Mouse (Mus musculus) frontal cortex, postnatal 14 days (tissue): ENCODE results near the gene Nrbf2.

Experiments
- DNase-seq, 2 experiments: peaks; one replicate each; pipeline ENCODE4 v3.0.0; 2022; ENCODE audit warnings: low spot score in 2 of 2

The Nrbf2 gene

DNA sequence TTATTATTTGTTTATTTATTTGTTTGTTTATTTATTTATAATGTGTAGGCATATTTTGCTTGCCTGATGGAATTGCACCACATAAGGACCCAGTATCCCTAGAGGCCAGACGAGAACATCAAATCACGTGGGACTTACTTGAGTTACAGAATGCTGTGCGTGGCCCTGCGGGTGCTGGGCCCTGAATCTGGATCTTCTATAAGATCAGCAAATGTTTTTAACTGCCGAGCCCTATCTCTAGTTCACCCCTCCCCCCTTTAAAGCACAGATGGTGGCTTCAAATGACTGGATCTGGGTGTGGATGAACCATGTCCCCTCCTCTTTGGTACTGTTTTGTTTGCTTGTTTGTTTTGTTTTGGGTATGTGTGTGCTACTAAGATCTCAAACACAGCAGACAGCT lies 10.2 kb upstream of the Nrbf2 start:
- no peak for DNase-seq

DNA sequence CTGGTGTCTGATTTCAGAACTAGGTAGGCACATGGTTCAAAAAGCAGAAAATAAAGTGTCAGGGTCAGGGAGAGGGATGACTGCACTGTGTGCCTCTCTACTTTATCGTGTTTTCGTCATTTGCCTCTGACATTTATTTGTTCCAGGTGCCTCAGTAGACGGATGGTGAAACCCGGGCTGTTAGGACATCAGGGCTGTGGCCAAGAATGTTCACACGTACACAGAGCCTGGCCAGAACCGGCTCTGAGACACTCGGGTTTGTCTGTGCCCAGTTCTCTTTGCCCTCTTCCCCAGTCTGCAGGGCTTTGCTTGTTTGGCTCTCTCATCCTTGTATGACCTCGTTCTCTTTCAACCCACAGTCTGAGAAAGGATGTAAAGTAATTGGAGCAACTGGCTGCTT lies 6.0 kb upstream of the Nrbf2 start:
- no peak for DNase-seq

DNA sequence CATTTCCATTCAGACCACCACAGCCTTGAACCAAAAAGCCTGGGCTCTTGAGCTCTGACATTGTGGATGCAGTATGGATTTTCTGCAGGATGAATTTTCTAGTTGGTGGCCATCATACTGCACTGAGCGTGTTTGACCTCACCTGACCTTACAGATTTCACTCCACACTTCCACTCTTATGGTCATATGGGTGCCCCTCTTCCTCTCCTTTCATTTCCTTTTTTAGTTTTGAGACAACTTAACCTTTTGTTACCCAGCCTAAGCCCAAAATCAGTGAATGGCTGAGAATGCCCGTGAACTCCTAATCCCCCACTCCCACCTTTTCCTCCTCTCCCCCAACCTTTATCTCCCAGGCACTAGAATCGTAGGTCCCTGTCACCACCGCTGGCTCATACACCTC lies 5.5 kb upstream of the Nrbf2 start:
- no peak for DNase-seq

DNA sequence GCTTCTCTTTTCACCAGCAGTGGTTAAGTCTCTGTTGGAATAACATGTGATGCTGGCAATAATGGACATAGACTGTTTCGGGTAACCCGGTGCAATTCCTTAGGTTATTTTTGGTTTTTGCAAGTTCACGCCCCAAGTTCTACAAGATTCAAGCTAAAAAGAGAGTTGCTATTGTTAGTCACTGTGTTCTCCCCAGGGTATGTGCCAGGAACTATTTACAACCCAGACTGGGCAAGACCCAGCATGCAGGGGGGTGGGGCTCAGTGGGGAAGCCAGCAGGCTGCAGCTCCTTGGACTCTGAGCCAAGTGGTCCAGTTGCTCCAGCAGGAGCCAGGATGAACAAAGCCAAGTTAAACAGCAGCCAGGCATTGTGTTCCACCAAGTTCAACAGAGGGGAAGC lies 2.8 kb upstream of the Nrbf2 start:
- DNase-seq, result peak; percentile 50 to 73

- no peak for DNase-seq
Measured at GRCm38 (mm10) chr10:67284761-67285175, 337 bp downstream of the Nrbf2 start.

DNA sequence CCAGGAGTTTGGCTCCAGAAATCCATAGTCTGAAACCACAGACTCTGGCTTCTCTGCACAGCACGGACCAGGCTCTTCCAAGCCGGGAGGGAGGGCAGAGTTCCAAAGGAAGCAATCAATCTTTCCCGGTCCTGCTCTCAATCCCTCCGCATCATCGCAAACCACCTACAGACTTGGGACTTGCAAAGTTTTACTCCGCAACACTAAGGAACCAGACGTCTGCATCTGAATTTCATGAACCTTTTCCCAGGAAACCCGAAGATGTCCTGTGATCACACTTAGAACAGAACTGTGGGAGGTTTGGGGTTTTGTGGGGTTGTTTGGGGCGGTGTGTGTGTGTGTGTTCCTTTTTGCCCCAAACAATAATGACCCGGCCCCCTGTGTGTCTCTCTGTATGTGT lies 794 bp downstream of the Nrbf2 start:
- no peak for DNase-seq

GRCm38 (mm10) chr10:67283516-67283915 lies 1.6 kb downstream of the Nrbf2 start:
- no peak for DNase-seq

DNA sequence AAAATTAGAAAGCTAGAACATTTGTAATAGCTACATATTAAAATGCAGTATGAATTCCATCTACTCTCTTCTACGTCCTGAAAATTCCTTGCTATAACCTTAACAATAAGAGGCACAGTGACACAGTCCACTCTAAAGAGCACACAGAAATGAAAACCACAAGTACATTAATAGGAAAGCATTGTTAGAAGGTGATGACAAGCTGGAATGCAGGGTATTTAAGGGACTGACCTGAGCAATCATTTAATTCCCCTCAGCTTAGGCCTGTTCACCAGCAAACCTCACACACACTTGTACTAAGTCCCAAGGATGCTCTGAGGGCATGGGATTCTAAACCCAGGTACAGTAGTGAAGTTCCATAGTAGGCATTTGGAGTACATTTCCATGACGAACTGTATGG lies 2.6 kb downstream of the Nrbf2 start:
- DNase-seq, result no peak

GRCm38 (mm10) chr10:67281852-67282251 lies 3.3 kb downstream of the Nrbf2 start:
- DNase-seq, result no peak

GRCm38 (mm10) chr10:67275916-67276315 lies 9.2 kb downstream of the Nrbf2 start:
- no peak for DNase-seq

DNA sequence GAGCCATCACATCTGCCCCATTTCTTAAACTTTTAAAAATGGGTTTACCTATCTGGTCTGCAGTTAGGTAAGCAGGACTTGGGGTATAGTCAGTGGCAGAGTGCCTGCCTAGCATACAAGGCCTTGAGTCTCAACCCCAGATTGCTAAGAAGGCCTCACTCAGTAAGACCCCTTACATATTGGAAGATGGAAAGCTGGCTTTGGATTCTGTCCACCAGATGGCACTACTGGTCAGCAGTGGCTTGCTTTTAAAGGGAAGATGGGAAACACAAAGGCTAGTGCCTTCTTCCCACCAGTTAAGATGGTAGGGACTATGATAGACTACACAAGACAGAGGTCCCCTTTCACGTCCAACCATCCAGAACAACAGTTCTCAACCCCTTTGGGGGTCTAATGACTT lies 20.3 kb downstream of the Nrbf2 start:
- peak in 1 of 2 experiments; percentile 54 for DNase-seq

DNA sequence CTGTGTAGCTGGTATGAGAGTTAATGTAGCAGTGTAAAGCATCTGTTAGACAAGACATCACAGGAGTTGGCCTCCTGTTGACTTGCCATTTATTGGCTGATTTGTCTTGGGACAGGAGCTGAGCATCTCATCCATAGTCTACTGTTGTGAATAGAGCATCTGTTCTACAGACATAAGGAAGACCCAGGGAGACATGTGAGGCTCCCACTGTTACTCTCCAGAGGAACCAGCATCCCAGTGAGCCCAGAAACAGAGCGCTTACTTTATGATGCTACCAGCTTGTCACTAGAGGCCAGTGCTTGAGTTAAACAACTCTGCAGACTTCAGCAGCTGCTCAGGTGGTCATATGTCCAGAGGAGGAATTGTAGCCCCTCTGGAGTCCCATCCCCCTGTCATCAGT lies 32.0 kb downstream of the Nrbf2 start:
- DNase-seq, result no peak

DNA sequence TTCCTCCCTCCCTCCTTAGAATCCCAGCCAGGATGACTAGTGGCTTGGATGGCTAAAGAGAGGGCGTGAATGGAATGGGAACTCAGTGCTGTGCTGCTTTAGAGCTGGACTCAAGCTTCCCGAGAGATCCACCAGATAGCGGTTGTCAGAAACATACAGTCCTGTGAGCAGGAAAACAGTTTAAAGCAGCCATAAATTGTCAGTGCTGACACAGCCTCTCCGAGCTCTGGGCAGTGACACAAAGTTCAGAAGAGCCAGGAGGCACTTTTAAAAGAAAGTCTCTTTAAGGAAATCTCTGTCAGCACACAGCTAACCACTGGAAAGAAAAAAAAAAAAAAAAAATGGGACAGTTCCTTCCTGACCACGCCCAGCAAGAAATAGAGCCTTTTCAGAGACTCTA lies 32.8 kb downstream of the Nrbf2 start:
- DNase-seq, result no peak

GRCm38 (mm10) chr10:67250846-67251245 lies 34.3 kb downstream of the Nrbf2 start:
- no peak for DNase-seq

DNA sequence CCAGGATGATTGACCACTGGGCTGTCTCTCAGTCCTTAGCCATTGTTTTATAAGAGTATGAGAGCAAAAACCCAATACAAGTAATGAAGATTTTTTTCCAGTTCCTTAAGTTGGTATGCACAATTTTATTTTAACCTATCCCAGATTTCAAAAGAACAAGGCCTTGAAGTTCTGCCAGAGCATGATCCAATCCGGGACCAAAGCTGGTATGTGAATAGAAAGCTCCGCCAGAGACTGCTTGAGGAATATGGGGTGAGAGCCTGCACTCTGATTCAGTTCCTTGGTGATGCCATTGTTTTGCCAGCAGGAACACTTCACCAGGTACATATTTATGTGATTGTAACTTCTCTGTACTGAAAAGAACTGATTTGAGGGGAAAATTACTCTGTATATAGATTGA lies 35.6 kb downstream of the Nrbf2 start:
- no peak for DNase-seq

DNA sequence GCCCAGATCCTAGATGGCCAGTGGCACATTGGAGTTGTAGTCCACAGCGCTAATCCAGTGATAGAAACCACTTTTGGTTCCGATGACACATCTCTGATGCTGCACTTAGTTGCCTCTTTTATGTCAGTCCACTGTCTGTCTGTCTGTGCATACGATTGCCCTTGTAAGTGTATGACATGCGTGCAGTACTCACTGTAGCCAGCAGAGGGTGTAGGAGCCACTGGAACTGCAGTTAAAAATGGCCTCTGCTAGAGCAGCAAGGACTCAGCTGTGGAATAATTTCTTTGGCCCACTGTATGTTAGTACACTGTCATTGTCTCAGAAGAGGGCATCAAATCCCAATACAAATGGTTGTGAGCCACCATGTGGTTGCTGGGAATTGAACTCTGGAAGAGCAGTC lies 38.0 kb downstream of the Nrbf2 start:
- peak in 1 of 2 experiments; percentile 40 for DNase-seq

DNA sequence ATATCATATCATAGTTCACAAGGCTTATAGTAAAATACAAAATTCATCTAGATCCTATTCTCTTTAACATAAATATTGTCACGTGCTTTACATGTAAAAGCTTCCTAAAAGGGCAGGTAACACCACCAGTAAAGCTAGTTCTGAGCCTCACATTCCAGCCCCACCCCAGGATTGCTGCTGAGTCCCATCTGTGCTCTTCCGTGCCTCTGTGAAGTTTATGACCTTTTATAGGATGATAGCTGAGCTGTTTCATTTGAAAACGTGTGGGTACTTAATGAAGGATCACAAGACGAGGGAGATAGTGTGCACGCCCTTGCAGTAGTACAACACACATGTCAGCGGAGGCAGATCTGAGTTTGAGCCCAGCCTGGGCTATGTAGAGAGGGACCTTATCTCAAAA lies 54.7 kb downstream of the Nrbf2 start:
- no peak for DNase-seq

DNA sequence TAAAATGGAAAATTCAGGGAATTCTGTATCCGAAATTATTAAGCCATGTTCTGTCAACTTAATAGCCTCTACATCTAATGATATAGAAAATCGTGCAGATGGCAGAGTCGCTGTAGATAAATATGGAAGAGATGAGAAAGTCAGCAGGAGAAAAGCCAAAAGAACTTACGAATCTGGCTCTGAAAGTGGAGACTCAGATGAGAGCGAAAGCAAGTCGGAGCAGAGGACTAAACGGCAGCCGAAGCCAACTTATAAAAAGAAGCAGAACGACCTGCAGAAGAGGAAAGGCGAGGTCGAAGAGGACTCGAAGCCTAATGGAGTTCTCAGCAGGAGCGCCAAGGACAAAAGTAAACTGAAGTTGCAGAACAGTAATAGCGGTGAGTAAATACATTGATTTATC lies 58.6 kb downstream of the Nrbf2 start:
- DNase-seq, result no peak

DNA sequence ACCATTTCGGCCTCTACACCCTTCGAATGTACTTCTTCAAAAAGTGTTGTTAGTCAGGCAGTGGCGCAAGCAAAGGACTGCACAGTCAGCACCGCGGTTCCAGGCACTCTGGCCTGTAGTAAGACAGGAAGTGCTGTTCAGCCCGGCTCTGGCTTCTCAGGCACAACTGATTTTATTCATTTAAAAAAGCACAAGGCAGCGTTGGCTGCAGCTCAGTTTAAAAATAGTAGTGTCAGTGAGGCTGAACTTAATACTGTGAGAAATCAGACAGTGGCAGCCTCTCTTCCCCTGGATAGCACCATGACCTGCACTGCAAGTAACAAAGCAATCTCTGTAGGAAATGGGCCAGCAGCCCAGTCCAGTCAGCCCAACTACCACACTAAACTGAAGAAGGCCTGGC lies 59.0 kb downstream of the Nrbf2 start:
- peak; percentile 46 to 48 for DNase-seq

DNA sequence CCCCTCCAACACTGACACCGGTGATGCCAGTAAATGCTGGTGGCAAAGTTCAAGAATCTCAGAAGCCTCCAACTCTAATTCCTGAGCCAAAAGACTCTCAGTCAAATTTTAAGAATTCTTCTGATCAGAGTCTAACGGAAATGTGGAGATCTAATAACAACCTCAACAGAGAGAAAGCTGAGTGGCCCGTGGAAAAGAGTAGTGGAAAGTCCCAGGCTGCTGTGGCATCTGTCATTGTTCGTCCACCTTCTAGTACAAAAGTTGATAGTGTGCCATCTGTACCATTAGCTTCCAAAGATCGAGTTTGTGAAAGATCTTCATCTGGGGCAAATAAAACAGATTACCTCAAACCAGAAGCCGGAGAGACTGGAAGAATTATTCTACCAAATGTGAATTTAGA lies 59.6 kb downstream of the Nrbf2 start:
- DNase-seq, result no peak

DNA sequence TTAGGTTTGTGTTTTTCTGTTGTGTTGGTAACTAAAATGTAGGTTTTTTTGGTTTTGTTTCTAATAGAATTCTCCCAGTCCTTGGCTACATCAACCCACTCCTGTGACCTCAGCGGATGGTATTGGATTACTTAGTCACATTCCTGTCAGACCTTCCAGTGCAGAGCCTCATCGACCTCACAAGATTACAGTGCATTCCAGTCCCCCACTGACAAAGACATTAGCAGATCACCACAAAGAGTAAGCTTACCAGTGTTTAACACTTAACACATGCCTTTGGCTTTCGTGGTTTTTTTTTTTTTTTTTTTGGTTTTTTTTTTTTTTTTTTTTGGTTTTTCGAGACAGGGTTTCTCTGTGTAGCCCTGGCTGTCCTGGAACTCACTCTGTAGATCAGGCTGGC lies 61.2 kb downstream of the Nrbf2 start:
- DNase-seq, result no peak

GRCm38 (mm10) chr10:67221284-67221683 lies 63.8 kb downstream of the Nrbf2 start:
- no peak for DNase-seq

DNA sequence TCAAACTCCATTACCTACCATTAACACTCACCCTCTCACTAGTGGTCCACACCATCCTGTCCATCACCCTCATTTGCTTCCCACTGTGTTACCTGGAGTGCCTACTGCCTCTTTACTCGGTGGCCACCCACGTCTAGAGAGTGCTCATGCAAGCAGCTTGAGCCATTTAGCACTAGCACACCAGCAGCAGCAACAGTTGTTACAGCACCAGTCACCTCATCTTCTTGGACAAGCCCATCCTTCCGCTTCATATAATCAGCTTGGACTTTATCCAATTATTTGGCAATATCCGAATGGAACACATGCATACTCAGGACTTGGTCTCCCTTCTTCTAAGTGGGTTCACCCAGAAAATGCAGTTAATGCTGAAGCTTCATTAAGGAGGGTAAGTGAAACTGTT lies 64.9 kb downstream of the Nrbf2 start:
- DNase-seq, result no peak

DNA sequence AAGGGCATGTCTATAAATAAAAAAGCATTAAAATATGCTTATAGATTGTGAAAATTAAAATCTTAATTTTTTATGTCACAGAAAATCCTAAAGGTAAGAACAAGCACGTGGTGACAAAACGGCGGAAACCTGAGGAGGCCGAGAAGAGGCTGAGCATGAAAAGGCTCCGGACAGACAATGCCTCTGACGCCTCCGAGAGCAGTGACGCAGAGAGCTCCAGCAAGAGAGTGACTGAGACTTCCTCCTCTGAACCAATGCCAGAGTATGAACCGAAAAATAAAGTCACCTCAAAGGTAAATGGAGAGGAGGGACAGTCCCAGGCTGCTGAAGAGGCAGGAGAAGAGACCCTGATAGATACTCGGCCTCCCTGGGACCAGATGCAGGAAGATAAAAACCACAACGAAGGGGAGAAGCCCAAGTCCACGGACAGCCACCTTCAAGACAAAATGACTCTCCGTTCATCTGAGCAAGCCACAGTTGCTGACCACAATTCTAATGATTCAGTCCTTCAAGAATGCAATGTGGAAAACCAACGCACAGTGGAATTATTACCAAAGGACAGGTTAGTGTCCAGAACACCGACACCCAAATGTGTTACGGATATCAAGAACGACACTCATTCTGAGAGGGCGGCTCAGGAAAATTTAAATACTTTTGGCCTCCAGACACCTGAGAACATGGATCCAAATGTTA lies 66.1 kb downstream of the Nrbf2 start:
- DNase-seq, result no peak
